26 mouse cellular contexts compared by ENCODE assay signal in genomic region chr5:3520493-3521359, GRCm38 (mm10). TPM values are rescaled to one million over a fixed set of nuclear protein-coding genes. Genes with fewer than 3 reads are reported as not detected.
A peak's percentile ranks its signal among the peaks of the same experiment; 100 is the strongest.
DNase-seq lines count a peak whose midpoint lies in the region; ATAC-seq and TF ChIP-seq lines count a peak whose summit lies in the region.
"Had no signal": no experiment of that assay in that cellular context is flagged by ENCODE, and none has a peak within 500 bp of the region (broad histone marks: within the 10 kb centered on the region; RNA-seq: fewer than 3 reads in every experiment).

No protein-coding gene starts in this region.

- H3K9me3 ChIP-seq in forebrain, postnatal 0 days (ENCODE audit: low read length): no peaks in the 10 kb centered on the region
- H3K9me3 ChIP-seq in forebrain, embryonic 15.5 days: no peaks in the 10 kb centered on the region
- no peaks in the 10 kb centered on the region for H3K9me3 ChIP-seq in hindbrain, postnatal 0 days (ENCODE audit: low read length)
- no peaks in the 10 kb centered on the region for H3K9me3 ChIP-seq in hindbrain, embryonic 16.5 days (ENCODE audit: control insufficient read depth, low read length)
- H3K9me3 ChIP-seq: embryonic facial prominence, embryonic 12.5 days; embryonic facial prominence, embryonic 15.5 days; G1E; heart, embryonic 13.5 days; hindbrain, embryonic 12.5 days; hindbrain, embryonic 15.5 days had no signal

- no peak overlapping the region for H3K4me2 ChIP-seq in forebrain, postnatal 0 days (ENCODE audit: low read depth)
- H3K4me2 ChIP-seq in forebrain, embryonic 15.5 days (replicated peaks): no peak overlapping the region
- no peak overlapping the region for H3K4me2 ChIP-seq in hindbrain, postnatal 0 days (ENCODE audit: low read depth, low read length)
- no peak overlapping the region for H3K4me2 ChIP-seq in hindbrain, embryonic 16.5 days (ENCODE audit: low read length)
- H3K4me2 ChIP-seq: embryonic facial prominence, embryonic 12.5 days; embryonic facial prominence, embryonic 15.5 days; heart, embryonic 13.5 days; hindbrain, embryonic 12.5 days; hindbrain, embryonic 15.5 days had no signal

- 71% methylated on average over 18 of the region's 18 CpGs for WGBS in forebrain, postnatal 0 days
- 75% methylated on average over 18 of the region's 18 CpGs for WGBS in forebrain, embryonic 15.5 days
- 80% methylated on average over 18 of the region's 18 CpGs for WGBS in hindbrain, postnatal 0 days
- WGBS in hindbrain, embryonic 16.5 days: 84% methylated on average over 18 of the region's 18 CpGs

- peak; percentile 37 for DNase-seq in adrenal gland, postnatal 14 days
- no peak for DNase-seq in adrenal gland, postnatal 4 days (ENCODE audit: low spot score in 2 of 2)
- no peak for DNase-seq in forebrain, postnatal 0 days
- DNase-seq in hindbrain, postnatal 0 days (ENCODE audit: low spot score): peak; percentile 12
- DNase-seq in gonadal fat pad, adult 2 months (ENCODE audit: low read depth): peak; percentile 80
- no peak for DNase-seq in thymus, postnatal 25 days
- DNase-seq: adrenal gland, postnatal 10 days; B cell, adult 2 months; cerebellum, adult 18-20 months; cerebellum, adult 9-11 months; cerebellum, postnatal 25 days; gastrocnemius, postnatal 25 days; heart, postnatal 14 days; kidney, adult 18-20 months; kidney, adult 9 months had no signal

- 0 out of 2 replicates have a peak, but pooled peaks cover 2% of the 10 kb centered on the region for H3K4me1 ChIP-seq in forebrain, postnatal 0 days (ENCODE audit: insufficient read depth)
- no peaks in the 10 kb centered on the region for H3K4me1 ChIP-seq in forebrain, embryonic 15.5 days
- no peaks in the 10 kb centered on the region for H3K4me1 ChIP-seq in hindbrain, postnatal 0 days (ENCODE audit: insufficient read depth, low read length)
- H3K4me1 ChIP-seq in hindbrain, embryonic 16.5 days (ENCODE audit: control insufficient read depth, insufficient read depth, low read depth, low read length): no peaks in the 10 kb centered on the region
- H3K4me1 ChIP-seq: embryonic facial prominence, embryonic 12.5 days; embryonic facial prominence, embryonic 15.5 days; heart, embryonic 13.5 days; hindbrain, embryonic 12.5 days; hindbrain, embryonic 15.5 days had no signal

- H3K4me3 ChIP-seq in forebrain, postnatal 0 days (ENCODE audit: low read depth, low read length): no peak overlapping the region
- no peak overlapping the region for H3K4me3 ChIP-seq in forebrain, embryonic 15.5 days
- H3K4me3 ChIP-seq in hindbrain, postnatal 0 days (ENCODE audit: low read length): no peak overlapping the region
- no peak overlapping the region for H3K4me3 ChIP-seq in hindbrain, embryonic 16.5 days (ENCODE audit: low read length)
- H3K4me3 ChIP-seq: embryonic facial prominence, embryonic 12.5 days; embryonic facial prominence, embryonic 15.5 days; heart, embryonic 13.5 days; hindbrain, embryonic 12.5 days; hindbrain, embryonic 15.5 days had no signal

- no peak overlapping the region for H3K27ac ChIP-seq in forebrain, postnatal 0 days (ENCODE audit: low read depth, low read length)
- no peak overlapping the region for H3K27ac ChIP-seq in forebrain, embryonic 15.5 days (replicated peaks)
- H3K27ac ChIP-seq in hindbrain, postnatal 0 days: no peak overlapping the region
- H3K27ac ChIP-seq in hindbrain, embryonic 16.5 days (ENCODE audit: low read depth, low read length): no peak overlapping the region
- H3K27ac ChIP-seq: embryonic facial prominence, embryonic 12.5 days; embryonic facial prominence, embryonic 15.5 days; heart, embryonic 13.5 days; hindbrain, embryonic 12.5 days; hindbrain, embryonic 15.5 days had no signal

- H3K36me3 ChIP-seq in forebrain, postnatal 0 days (ENCODE audit: insufficient read depth): no peaks in the 10 kb centered on the region
- no peaks in the 10 kb centered on the region for H3K36me3 ChIP-seq in forebrain, embryonic 15.5 days
- H3K36me3 ChIP-seq in hindbrain, postnatal 0 days (ENCODE audit: insufficient read depth, low read length): 0 out of 2 replicates have a peak, but pooled peaks cover 3% of the 10 kb centered on the region
- no peaks in the 10 kb centered on the region for H3K36me3 ChIP-seq in hindbrain, embryonic 16.5 days (ENCODE audit: control insufficient read depth, insufficient read depth, low read length)
- H3K36me3 ChIP-seq: hindbrain, embryonic 12.5 days; hindbrain, embryonic 15.5 days had no signal

- no peak overlapping the region for H3K9ac ChIP-seq in forebrain, postnatal 0 days
- no peak overlapping the region for H3K9ac ChIP-seq in forebrain, embryonic 15.5 days (replicated peaks)
- no peak overlapping the region for H3K9ac ChIP-seq in hindbrain, postnatal 0 days (replicated peaks; ENCODE audit: low read length)
- H3K9ac ChIP-seq in hindbrain, embryonic 16.5 days (ENCODE audit: low read depth, low read length): no peak overlapping the region
- H3K9ac ChIP-seq: embryonic facial prominence, embryonic 12.5 days; embryonic facial prominence, embryonic 15.5 days; heart, embryonic 13.5 days; hindbrain, embryonic 12.5 days; hindbrain, embryonic 15.5 days had no signal

- TF ChIP-seq CTCF in forebrain, postnatal 0 days (IDR thresholded peaks at IDR 0.05; ENCODE audit: low read depth): no peak
- TF ChIP-seq CTCF in hindbrain, postnatal 0 days (IDR thresholded peaks at IDR 0.05; ENCODE audit: low read depth): no peak

- no peaks in the 10 kb centered on the region for H3K27me3 ChIP-seq in forebrain, postnatal 0 days (ENCODE audit: insufficient read depth, low read length)
- H3K27me3 ChIP-seq in forebrain, embryonic 15.5 days: no peaks in the 10 kb centered on the region
- H3K27me3 ChIP-seq in hindbrain, postnatal 0 days (ENCODE audit: insufficient read depth, low read length): no peaks in the 10 kb centered on the region
- no peaks in the 10 kb centered on the region for H3K27me3 ChIP-seq in hindbrain, embryonic 16.5 days (replicated peaks; ENCODE audit: control insufficient read depth, insufficient read depth, low read length)
- H3K27me3 ChIP-seq: CH12.LX; embryonic facial prominence, embryonic 12.5 days; embryonic facial prominence, embryonic 15.5 days; heart, embryonic 13.5 days; hindbrain, embryonic 12.5 days; hindbrain, embryonic 15.5 days had no signal

- peak; percentile 23; the same call in 1 of the 2 replicates for ATAC-seq in forebrain, postnatal 0 days
- no peak for ATAC-seq in forebrain, embryonic 15.5 days (replicated peaks)
- peak; percentile 55; the same call in 1 of the 2 replicates for ATAC-seq in hindbrain, postnatal 0 days
- ATAC-seq in hindbrain, embryonic 16.5 days: no peak
- ATAC-seq: inflammation-experienced regulatory T-cells, adult 6 months; intestine, embryonic 16.5 days had no signal

RNA-seq across cellular contexts. Expression of gene Fam133b, which starts 22.9 kb away (rescaled TPM):
- 30.1 and 32.0 TPM in 2 replicates for total RNA-seq in adrenal gland, postnatal 14 days (2021)
- 10 to 100 TPM; 42.9 to 43.1 TPM for total RNA-seq in adrenal gland, postnatal 4 days (2021)
- 36.5 and 41.5 TPM in 2 replicates for total RNA-seq in forebrain, postnatal 0 days (2014; rRNA removed)
- polyA plus RNA-seq in forebrain, postnatal 0 days (2015; fragmentation: Nextera tagmentation; extraction: Ambion mirVana): 21.9 and 22.9 TPM in 2 replicates
- 28.4 and 30.3 TPM in 2 replicates for polyA plus RNA-seq in forebrain, embryonic 15.5 days (2015; fragmentation: Nextera tagmentation; extraction: Ambion mirVana)
- 17.4 and 20.9 TPM in 2 replicates for total RNA-seq in hindbrain, postnatal 0 days (2014; rRNA removed)
- 25.6 and 28.0 TPM in 2 replicates for polyA plus RNA-seq in hindbrain, postnatal 0 days (2015; fragmentation: Nextera tagmentation; extraction: Ambion mirVana)
- 17.9 and 20.1 TPM in 2 replicates for polyA plus RNA-seq in hindbrain, embryonic 16.5 days (2015; fragmentation: Nextera tagmentation; extraction: Ambion mirVana)
- polyA plus RNA-seq in gonadal fat pad, adult 2 months (2012; rRNA removed): 9.0 and 9.7 TPM in 2 replicates

RNA-seq across cellular contexts. Expression of gene 1700109H08Rik, which starts 50.6 kb away (rescaled TPM):
- 2.6 and 3.0 TPM in 2 replicates for total RNA-seq in adrenal gland, postnatal 14 days (2021)
- total RNA-seq in adrenal gland, postnatal 4 days (2021): 10 to 100 TPM in 1 of 2 experiments, 1 to 10 TPM in 1; 7.7 to 11.0 TPM
- total RNA-seq in forebrain, postnatal 0 days (2014; rRNA removed): 4.9 and 5.2 TPM in 2 replicates
- polyA plus RNA-seq in forebrain, postnatal 0 days (2015; fragmentation: Nextera tagmentation; extraction: Ambion mirVana): 0.69 and 1.1 TPM in 2 replicates
- 3.2 and 4.1 TPM in 2 replicates for polyA plus RNA-seq in forebrain, embryonic 15.5 days (2015; fragmentation: Nextera tagmentation; extraction: Ambion mirVana)
- 4.2 and 5.0 TPM in 2 replicates for total RNA-seq in hindbrain, postnatal 0 days (2014; rRNA removed)
- 3.2 and 3.8 TPM in 2 replicates for polyA plus RNA-seq in hindbrain, postnatal 0 days (2015; fragmentation: Nextera tagmentation; extraction: Ambion mirVana)
- 1.5 and 2.4 TPM in 2 replicates for polyA plus RNA-seq in hindbrain, embryonic 16.5 days (2015; fragmentation: Nextera tagmentation; extraction: Ambion mirVana)
- polyA plus RNA-seq in gonadal fat pad, adult 2 months (2012; rRNA removed): 2.5 and 2.7 TPM in 2 replicates

Comparison
In these comparisons a context has a peak if more than half of its experiments do, and no peak if none do; other contexts are left out.
1. DNase-seq: peak in adrenal gland, postnatal 14 days (single experiment), hindbrain, postnatal 0 days (single experiment) and gonadal fat pad, adult 2 months (single experiment); none in adrenal gland, postnatal 4 days (0 of 2), forebrain, postnatal 0 days (single experiment) and thymus, postnatal 25 days (single experiment).
2. ATAC-seq: peak in forebrain, postnatal 0 days (single experiment) and hindbrain, postnatal 0 days (single experiment); none in forebrain, embryonic 15.5 days (single experiment) and hindbrain, embryonic 16.5 days (single experiment).